Mouse (Mus musculus) 416B (cell line): ENCODE data around the gene Gabrd.

Experiments
- DNase-seq: peaks from one replicate; pipeline ENCODE4 v3.0.0; 2011; ENCODE audit warnings: low read depth

The Gabrd gene

DNA sequence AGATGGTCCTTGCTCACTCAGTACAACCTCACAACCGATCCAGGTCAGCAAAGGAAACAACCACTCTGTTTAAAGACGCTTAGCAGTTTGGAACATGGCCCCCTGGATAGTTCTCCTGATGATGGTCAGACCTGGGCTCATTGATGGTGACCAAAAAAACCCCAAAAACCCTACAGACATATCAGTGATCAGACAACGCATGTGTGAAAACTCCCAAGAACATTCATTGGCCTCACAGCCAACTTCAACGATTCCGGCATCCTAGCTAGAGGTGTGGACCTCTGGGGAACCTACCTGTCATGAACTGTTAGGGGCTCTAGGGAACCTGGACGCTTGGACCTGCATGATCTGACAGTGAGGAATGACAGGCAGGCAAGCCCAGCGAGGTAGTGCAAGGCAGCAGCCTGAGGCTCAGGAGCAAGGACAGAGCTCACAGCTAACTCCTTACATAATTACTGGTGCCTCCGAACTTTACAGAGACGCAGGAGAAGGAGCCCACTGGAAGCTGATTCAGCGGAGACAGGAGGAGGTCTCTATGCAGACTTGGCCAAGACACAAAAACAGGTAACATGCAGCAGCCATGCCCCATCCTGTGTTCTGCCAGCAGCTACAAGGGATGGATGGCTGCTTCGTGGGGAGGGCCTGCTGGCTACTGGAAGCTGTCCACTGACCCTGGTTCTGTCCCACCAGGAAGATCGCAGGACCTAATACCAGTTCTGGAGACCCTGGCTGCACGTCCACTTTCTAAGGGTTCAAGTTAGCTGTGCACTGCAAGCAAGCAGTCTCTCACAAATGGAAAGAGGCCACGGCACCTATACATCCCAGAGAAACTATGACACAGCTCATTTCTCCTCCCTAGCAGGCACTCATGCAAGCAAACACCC, 54.3 kb downstream of the Gabrd start:
- DNase-seq = no peak

DNA sequence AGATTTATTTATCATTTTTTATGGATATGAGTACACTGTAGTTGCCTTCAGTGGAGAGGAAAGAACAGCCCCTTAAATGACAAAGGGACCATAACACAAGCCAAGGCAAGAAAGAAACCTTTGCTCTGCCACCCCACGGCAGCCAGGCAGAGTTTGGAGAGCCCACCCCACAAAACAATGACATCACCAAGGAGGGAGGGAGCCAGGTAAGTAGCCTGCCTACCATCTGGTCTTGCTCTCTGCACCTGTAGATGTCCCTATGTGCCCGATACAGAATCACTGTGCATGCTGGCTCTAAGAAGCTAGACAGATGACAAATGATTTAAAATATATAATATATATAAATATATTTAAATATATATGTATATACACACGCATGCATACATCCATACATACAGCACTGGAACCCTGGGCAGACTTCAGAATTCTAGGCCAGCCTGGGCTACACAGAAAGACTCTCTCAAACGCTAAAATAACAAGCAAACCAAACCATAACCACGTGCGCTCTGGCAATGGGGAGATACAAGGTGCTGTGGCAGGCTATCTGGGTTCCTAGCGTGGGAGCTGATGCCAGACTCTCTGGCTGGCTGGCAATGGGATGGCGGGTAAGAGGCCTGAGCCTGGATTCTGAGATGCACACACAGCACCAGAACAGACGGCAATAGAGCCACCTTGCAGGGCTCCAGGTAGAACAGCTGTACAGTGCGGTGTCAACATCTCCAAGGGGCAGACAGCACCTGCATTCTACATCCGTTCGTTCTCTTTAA, 61.4 kb downstream of the Gabrd start:
- DNase-seq = no peak
